Mouse (Mus musculus) heart, postnatal 36 days (tissue): ENCODE measurements at regions not wholly inside any gene's neighbourhood (a gene's known extent, or its start where the extent isn't known, plus 50 kb on each side); places are given as distances from the start of the nearest gene placed in this dataset.
"Not testable (repeated sequence)": the region's sequence is repeated elsewhere in the genome, so short reads cannot be mapped to it uniquely, and the experiment has no call there.

Experiments used
- DNase-seq, 2 experiments: peaks; one replicate each; pipeline ENCODE4 v3.0.0; 2021 to 2022
- intact Hi-C: fragments of 180-260 bp; cut with DNase I; formaldehyde crosslinking; loops from one replicate; pipeline ENCODE4 v1.15.1; 2025

GRCm38 (mm10) chr4:131450296-131450695, 387.8 kb downstream of the Ptpru start:
- intact Hi-C loops, DNase-seq: not testable (repeated sequence)

GRCm38 (mm10) chr4:131457551-131457950, 380.5 kb downstream of the Ptpru start:
- DNase-seq = no peak
- intact Hi-C loops = no loop called here

GRCm38 (mm10) chr4:131459746-131460145, 378.3 kb downstream of the Ptpru start:
- intact Hi-C loops = no loop called here
- DNase-seq = no peak

- intact Hi-C loops = no loop called here
- DNase-seq = no peak
These were observed 376.8 kb downstream of the Ptpru start for GRCm38 (mm10) chr4:131461312-131461711.

GRCm38 (mm10) chr4:131461728-131462127, 376.4 kb downstream of the Ptpru start:
- intact Hi-C loops = no loop called here
- DNase-seq = no peak

GRCm38 (mm10) chr4:131475023-131475422, 363.1 kb downstream of the Ptpru start:
- intact Hi-C loops = no loop called here
- no peak for DNase-seq

GRCm38 (mm10) chr4:131478923-131479322, 359.2 kb downstream of the Ptpru start:
- intact Hi-C loops = no loop called here
- no peak for DNase-seq

GRCm38 (mm10) chr4:131483958-131484605, 354.0 kb downstream of the Ptpru start:
- intact Hi-C loops = no loop called here
- no peak for DNase-seq

GRCm38 (mm10) chr4:131484607-131485111, 353.4 kb downstream of the Ptpru start:
- no peak for DNase-seq
- intact Hi-C loops = loop anchor here (5.0 kb wide), 2 partner anchors 227 to 522 kb away; no protein-coding TSS in a partner anchor

GRCm38 (mm10) chr4:131485126-131485825, 352.8 kb downstream of the Ptpru start:
- DNase-seq = no peak
- intact Hi-C loops = loop anchor here (5.0 kb wide), 2 partner anchors 228 to 523 kb away; no protein-coding TSS in a partner anchor

GRCm38 (mm10) chr4:131486821-131487220, 351.3 kb downstream of the Ptpru start:
- peak; percentile 58 to 77 for DNase-seq
- intact Hi-C loops = loop anchor here (5.0 kb wide), 2 partner anchors 230 to 525 kb away; no protein-coding TSS in a partner anchor

GRCm38 (mm10) chr4:131488246-131488645, 349.8 kb downstream of the Ptpru start:
- intact Hi-C loops = loop anchor here (5.0 kb wide), 2 partner anchors 231 to 526 kb away; no protein-coding TSS in a partner anchor
- DNase-seq = peak in 1 of 2 experiments; percentile 13

- no peak for DNase-seq
These were observed 349.0 kb downstream of the Ptpru start for GRCm38 (mm10) chr4:131489056-131489455.

GRCm38 (mm10) chr4:131491960-131492359, 346.1 kb downstream of the Ptpru start:
- DNase-seq = no peak
- intact Hi-C loops = no loop called here

More at GRCm38 (mm10) chr4:131489056-131489455, 349.0 kb downstream of the Ptpru start:
- intact Hi-C loops = loop anchor here (5.0 kb wide), 2 partner anchors 232 to 527 kb away; no protein-coding TSS in a partner anchor

- no peak for DNase-seq
- intact Hi-C loops = no loop called here
These were observed 344.4 kb downstream of the Ptpru start for GRCm38 (mm10) chr4:131493726-131494125.

- no peak for DNase-seq
- intact Hi-C loops = no loop called here
These were observed 341.2 kb downstream of the Ptpru start for GRCm38 (mm10) chr4:131496900-131497299.

- DNase-seq = no peak
- intact Hi-C loops = no loop called here
These were observed 337.0 kb downstream of the Ptpru start for GRCm38 (mm10) chr4:131500928-131501650.

- intact Hi-C loops = no loop called here
- no peak for DNase-seq
These were observed 329.9 kb downstream of the Ptpru start for GRCm38 (mm10) chr4:131508154-131508553.

GRCm38 (mm10) chr4:131511586-131511985, 326.5 kb downstream of the Ptpru start:
- no peak for DNase-seq
- intact Hi-C loops = no loop called here

GRCm38 (mm10) chr4:131512768-131513167, 325.3 kb downstream of the Ptpru start:
- intact Hi-C loops = no loop called here

More at GRCm38 (mm10) chr4:131512768-131513167, 325.3 kb downstream of the Ptpru start:
- DNase-seq = no peak
